Mouse (Mus musculus): ENCODE measurements at regions not wholly inside any gene's neighbourhood (a gene's known extent, or its start where the extent isn't known, plus 50 kb on each side); places are given as distances from the start of the nearest gene placed in this dataset.

- DNase-seq, result no peak
Measured at GRCm38 (mm10) chr10:125896646-125897045, 69.3 kb upstream of the Lrig3 start.

DNA sequence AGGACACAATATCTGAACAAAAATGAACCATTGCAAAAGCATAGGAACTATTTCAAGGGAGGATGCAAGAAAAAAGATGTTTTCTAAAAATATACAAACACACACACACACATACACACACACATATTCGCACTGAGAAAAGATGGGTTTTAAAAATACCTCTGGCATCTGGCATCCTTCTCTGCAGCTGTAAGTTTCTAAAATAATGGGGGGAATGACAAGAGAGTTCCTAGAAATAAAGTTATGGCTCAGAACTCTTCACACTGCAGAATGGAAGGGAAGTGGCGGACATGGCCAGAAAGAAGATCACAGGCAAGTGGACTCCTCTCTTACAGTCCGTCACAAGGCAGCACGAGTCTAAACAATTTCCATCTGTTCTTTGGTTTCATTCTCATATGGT lies 66.5 kb upstream of the Lrig3 start:
- no peak for DNase-seq

DNA sequence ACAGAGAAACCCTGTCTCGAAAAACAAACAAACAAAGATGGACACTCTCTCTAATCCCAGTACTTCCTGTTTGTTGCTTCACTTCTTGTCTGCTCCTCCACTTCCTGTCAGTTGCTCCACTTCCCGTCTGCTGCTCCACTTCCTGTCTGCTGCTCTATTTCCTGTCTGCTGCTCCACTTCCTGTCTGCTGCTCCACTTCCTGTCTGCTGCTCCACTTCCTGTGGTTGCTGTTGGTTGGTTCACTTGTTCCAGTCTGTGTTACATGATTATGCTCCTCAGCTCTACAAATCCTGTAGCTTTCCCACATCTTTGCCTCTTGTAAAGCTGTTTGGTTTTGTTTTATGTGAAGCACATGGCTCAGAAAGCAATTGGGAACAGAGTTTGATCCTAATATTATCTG lies 65.4 kb upstream of the Lrig3 start:
- DNase-seq, result no peak

DNA sequence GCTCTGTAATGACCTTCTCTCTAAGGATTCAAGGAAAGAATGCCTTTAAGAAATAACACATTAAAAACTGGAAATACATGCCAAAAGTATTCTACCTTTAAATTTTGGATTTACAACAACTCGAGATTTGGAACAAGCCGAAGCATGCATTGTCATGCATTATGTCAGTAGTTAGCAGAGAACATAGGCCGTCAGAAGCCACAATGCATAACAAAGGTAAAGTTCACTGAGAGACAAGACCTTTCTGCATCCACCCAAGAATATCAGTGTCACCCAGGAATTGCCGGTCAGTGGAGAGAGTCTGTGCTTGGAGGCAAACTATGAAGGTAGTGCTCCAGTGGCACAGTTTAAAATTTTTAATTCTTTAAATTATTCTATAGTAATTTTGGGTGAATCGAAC lies 63.3 kb upstream of the Lrig3 start:
- no peak for DNase-seq

GRCm38 (mm10) chr10:125912207-125912606 lies 53.8 kb upstream of the Lrig3 start:
- no peak for DNase-seq

Measured in heart, postnatal 4 days (tissue).